Mouse (Mus musculus) forebrain, postnatal 0 days (tissue): ENCODE results near the gene Dlec1. TPM values are rescaled to one million over a fixed set of nuclear protein-coding genes. Genes with fewer than 3 reads are reported as not detected.
A peak's percentile ranks its signal among the peaks of the same experiment; 100 is the strongest.

Experiments used
- ATAC-seq: fragments of 200-750 bp; cut with Nextera tagmentation; 2 replicates; pipeline ENCODE4 v1.8.0; 2017; ENCODE audit warnings: mild to moderate bottlenecking, moderate library complexity
- DNase-seq: peaks from one replicate; pipeline ENCODE4 v3.0.0-alpha.2; 2015
- H3K27ac ChIP-seq: fragments of 300-500 bp; sonication (generic); 2 replicates; pipeline ENCODE4 v1.5.1; 2014; ENCODE audit warnings: low read depth, mild to moderate bottlenecking, antibody characterized with exemption, low read length, moderate library complexity, mixed read lengths
- H3K27me3 ChIP-seq: fragments of 300-500 bp; sonication (generic); 2 replicates; pipeline ENCODE4 v1.6.1; 2014; ENCODE audit warnings: mild to moderate bottlenecking, low read length, mixed read lengths; ENCODE audit not compliant: insufficient read depth
- H3K36me3 ChIP-seq: fragments of 300-500 bp; sonication (generic); 2 replicates; pipeline ENCODE4 v1.6.1; 2014; ENCODE audit warnings: mild to moderate bottlenecking, moderate library complexity; ENCODE audit not compliant: insufficient read depth
- H3K4me1 ChIP-seq: fragments of 300-500 bp; sonication (generic); 2 replicates; pipeline ENCODE4 v1.6.1; 2014; ENCODE audit warnings: antibody characterized with exemption; ENCODE audit not compliant: insufficient read depth
- H3K4me2 ChIP-seq: fragments of 300-500 bp; sonication (generic); 2 replicates; pipeline ENCODE4 v1.6.1; 2014; ENCODE audit warnings: low read depth, mild to moderate bottlenecking, moderate library complexity
- H3K4me3 ChIP-seq: fragments of 300-500 bp; sonication (generic); 2 replicates; pipeline ENCODE4 v1.5.1; 2014; ENCODE audit warnings: low read depth, low read length, mixed read lengths
- H3K9ac ChIP-seq: fragments of 300-500 bp; sonication (generic); 2 replicates; pipeline ENCODE4 v1.6.1; 2014; ENCODE audit warnings: mild to moderate bottlenecking
- H3K9me3 ChIP-seq: fragments of 300-500 bp; sonication (generic); 2 replicates; pipeline ENCODE4 v1.6.1; 2016; ENCODE audit warnings: low read length
- CTCF ChIP-seq: sonication (generic); IDR thresholded peaks from 2 replicates; pipeline ENCODE4 v1.5.1; 2016; ENCODE audit warnings: antibody characterized with exemption, control low read depth, low read depth
- WGBS: fragments of 180-500 bp; shearing (Covaris S2); extraction: QIAGEN DNeasy Blood & Tissue Kit; methylation state at CpG from one replicate; pipeline ENCODE4 v1.1.7; 2014; 5-methylcytosine and 5-hydroxymethylcytosine counted together
- polyA plus RNA-seq: library from polyadenylated mRNA; unstranded; fragments of >200 nt; fragmentation: Nextera tagmentation; extraction: Ambion mirVana; gene quantifications from 2 replicates; pipeline ENCODE4 v1.2.1, GENCODE M21; 2015
- total RNA-seq: library from RNA; depleted of rRNA; stranded (reverse); fragments of >200 nt; gene quantifications from 2 replicates; pipeline ENCODE4 v1.2.3, GENCODE M21; 2014

Gene Dlec1
- total and polyA plus RNA-seq, 2 experiments from 2014 or later = 0.40 to 2.0 TPM

DNA sequence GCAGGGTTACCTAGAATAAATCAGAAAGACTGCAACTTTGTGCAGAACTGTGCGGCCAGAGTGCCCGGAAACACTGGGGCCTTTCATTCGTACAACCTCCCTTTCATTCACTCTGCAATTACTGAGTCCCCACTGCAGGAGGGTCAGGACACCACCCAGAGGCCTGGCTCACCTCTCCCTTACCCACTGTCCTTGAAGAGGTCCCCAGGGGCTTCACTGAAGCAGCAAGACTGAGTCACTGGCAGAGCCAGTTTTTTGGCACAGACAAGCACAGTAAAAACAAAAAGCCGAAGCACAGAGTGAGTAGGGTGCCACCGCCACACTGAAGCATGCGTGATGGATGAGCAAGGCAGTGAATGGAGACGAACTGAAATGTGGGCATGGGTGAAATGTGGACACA, 12.8 kb upstream of the Dlec1 start:
- Histone ChIP-seq H3K27me3 (peaks cover 2% of the 10 kb centered on the region; the same call in 1 of the 2 replicates), H3K9me3 (no peaks in the 10 kb centered on the region), H3K27ac (no peak overlapping the region), H3K9ac (no peak overlapping the region), H3K4me1 (peaks cover 10% of the 10 kb centered on the region), H3K36me3 (no peaks in the 10 kb centered on the region), H3K4me3 (no peak overlapping the region), H3K4me2 (no peak overlapping the region)
- no peak for DNase-seq
- 27% methylated on average over 7 of the region's 7 CpGs for WGBS
- TF ChIP-seq CTCF = no peak
- no peak for ATAC-seq

DNA sequence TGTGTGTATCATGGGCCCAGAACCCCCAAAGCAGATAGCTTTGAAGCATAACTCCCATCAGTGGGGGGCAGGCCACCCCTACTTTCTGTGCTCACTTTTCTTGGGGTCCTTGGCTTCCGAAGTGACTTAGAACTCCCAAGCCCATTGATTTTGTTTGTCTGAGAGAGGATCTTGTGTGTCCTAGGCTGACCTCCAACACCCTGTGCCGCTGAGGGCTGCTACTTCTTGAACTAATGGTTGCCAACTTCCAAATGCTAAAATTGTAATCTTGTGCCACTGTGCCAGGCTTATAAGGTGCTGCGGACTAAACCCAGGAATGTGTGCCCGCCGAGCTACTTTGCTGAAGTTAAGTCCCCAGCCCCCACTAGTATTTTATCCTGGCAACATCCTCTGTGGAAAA, 11.8 kb upstream of the Dlec1 start:
- WGBS = 91% methylated on average over 5 of the region's 5 CpGs
- Histone ChIP-seq H3K9ac (no peak overlapping the region), H3K27ac (no peak overlapping the region), H3K4me2 (no peak overlapping the region), H3K9me3 (no peaks in the 10 kb centered on the region), H3K36me3 (no peaks in the 10 kb centered on the region), H3K4me3 (no peak overlapping the region), H3K4me1 (peaks cover 10% of the 10 kb centered on the region), H3K27me3 (peaks cover 2% of the 10 kb centered on the region; the same call in 1 of the 2 replicates)
- no peak for DNase-seq
- no peak for ATAC-seq
- TF ChIP-seq CTCF = no peak

DNA sequence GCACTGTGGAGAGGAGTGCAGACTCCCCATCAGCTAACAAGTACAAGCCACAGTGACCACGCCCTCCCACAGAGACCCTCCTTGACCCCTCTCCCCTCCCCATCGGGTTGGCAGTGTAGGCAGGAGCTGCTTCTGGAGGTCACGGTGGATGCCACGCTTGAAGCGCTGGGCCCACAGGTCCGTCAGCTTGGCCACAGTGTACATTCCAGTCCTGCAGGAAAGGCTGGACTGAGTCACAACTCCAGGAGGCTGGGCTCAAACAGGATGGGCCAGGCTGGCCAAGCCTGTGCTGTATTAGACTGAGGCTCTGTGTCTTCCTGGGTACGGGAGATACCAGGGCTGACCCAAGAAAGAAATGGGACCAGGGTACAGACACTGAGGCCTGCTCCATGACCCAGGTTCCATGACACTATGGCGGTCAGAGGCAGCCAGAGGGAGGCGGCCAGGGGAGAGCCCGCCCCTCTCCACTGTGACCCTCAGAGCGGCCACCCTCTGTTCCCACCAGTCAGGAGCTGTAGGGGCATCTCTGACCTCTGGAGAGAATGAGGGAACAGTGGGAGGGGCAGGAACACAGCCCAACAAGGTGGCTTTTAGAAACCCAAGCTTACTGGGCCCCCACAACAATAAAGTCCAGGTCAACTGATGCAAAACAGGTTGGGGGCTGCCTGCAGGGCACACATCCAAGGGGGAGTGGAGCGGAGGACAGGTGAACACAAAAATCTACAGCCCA, 10.5 kb upstream of the Dlec1 start:
- Histone ChIP-seq H3K4me2 (peak overlapping the region; percentile 85), H3K9me3 (no peaks in the 10 kb centered on the region), H3K27ac (no peak overlapping the region), H3K4me3 (no peak overlapping the region), H3K9ac (no peak overlapping the region), H3K27me3 (peaks cover 2% of the 10 kb centered on the region; the same call in 1 of the 2 replicates), H3K4me1 (peaks cover 10% of the 10 kb centered on the region), H3K36me3 (no peaks in the 10 kb centered on the region)
- 70% methylated on average over 12 of the region's 12 CpGs for WGBS
- no peak for ATAC-seq
- no peak for DNase-seq
- TF ChIP-seq CTCF = no peak

DNA sequence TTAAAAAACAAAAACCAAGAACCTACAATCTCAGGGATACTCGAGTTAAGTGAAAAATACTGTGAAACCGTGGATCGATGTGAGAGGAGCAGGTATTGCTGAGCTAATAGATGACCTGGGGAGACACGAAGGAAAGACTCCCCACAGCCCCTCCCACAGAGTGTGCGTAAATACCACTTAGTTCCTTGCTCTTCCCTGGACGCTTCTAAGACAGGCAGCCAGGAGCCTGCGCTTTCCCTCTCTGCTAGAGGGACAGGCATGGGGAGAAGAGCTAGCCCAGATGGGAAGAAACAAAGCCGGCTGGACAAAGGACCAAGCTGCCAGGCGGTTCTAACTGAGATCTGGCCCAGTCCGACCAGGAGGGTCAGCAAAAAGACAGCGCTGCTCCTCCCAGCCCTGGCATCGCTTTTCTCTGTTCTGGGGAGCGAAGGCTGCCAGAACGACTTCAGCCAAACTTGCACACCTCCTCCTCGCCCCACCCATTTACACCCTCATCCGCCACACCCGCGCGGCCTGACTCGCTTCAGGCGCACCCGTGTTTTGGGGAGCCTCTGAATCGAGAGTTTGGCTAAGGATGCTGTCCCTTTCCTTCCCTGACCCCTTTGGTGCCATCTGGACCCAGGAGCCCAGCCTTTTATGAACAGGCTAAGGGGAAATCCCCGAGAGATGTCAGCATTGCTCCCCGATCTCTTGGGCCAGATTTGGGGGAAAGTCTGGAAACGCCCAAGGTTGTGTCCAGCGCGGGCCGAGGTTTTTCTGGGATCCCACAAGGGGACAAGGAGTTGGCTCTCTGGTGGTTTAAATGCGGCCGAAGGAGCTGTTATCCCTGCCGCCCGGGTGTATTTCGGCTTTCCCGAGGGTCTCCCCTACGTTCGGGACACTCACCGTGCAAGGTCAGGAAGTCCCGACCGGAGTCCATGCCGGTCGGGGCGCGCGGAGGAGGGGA, 9.5 kb upstream of the Dlec1 start:
- Histone ChIP-seq H3K4me3 (peak overlapping the region; percentile 54), H3K36me3 (no peaks in the 10 kb centered on the region), H3K9ac (peak overlapping the region; percentile 58), H3K4me1 (peaks cover 10% of the 10 kb centered on the region), H3K27me3 (peaks cover 2% of the 10 kb centered on the region; the same call in 1 of the 2 replicates), H3K27ac (no peak overlapping the region), H3K9me3 (no peaks in the 10 kb centered on the region), H3K4me2 (peak overlapping the region; percentile 85)
- 4% methylated on average over 45 of the region's 45 CpGs for WGBS
- DNase-seq (peak; percentile 42), ATAC-seq (no peak)
- no peak for TF ChIP-seq CTCF

DNA sequence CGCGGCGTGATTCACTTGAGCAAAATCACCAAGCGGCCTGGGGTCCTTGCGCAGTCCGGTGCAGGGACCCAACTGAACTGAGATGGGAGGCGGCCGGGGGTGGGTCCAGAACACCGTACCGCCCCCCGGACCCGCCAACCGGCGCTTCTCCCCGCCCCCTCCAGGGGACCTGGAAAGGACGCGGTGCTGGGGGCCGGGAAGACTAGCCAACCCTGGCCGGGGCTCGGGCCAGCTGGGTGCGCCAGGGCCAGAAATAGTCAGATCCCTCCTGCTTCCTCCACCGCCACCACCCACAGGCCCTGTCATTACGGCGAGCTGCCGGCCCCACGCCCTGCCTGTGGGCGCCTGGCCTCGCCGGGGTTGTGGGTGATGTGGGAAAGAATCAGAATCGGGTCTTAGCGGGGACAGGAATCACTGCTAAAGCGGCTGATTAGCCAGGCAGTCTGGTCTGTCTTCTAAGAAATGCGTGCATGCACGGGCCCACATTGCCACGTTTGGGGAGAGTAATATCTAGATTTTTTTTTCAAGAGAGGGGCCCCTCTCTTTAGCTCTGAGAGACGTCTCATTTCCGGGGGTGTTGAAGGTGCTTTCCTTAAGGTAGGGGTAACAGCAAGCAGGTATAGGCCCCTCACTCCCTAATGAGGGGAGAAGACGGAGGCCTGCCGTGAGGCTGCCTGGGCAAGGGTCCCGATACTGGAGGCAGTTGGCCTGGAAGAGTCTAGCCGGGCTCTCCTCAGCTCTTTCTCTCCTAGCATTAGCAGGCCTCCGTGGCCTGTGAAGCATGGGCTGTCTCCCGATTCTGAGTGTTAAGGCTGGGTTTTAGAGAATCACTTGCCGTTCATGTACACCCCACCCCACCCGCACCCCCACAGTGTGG, 8.6 kb upstream of the Dlec1 start, which contains the start of gene Plcd1:
Gene Plcd1, minus strand, starts transcription at position 84 of the 877 bp plus-strand sequence.
- TF ChIP-seq CTCF = peak; percentile 2; the same call in 1 of the 2 replicates
- H3K27ac ChIP-seq = peak within 1 kb of the TSS; percentile 57; the same call in 1 of the 2 replicates
- WGBS = 8% methylated on average over 45 of the region's 45 CpGs

DNA sequence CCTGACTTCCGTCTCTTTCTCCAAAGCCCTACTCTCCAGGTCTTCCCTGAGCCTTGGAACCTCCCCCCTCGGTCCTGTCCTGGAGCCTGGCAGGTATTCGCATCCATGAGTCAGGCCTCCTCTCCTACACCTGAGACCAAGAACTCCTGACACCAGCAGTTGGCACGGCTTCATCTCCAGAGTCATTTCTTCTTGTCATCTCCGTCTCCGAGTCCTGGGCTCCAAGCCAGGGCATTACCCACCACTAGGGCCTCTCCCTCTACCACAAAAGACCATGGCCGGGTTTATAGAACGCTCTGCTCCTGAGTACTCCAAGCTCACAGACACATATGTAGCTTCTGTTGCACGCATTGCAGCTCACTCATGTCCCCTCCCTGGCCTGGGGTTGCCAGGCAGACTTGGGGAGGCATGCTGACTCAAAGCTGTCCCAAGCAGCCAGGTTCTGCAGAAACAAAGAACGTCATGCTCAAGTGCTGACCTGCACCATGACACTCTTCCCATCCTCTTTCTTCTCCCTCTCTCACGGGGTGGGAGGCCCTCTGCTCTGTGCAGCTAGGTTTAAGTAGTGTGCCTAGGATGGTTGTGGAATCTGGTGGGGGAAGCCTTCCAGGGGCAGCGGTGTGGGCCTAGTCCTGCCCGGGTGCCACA, 7.7 kb upstream of the Dlec1 start:
- H3K27ac ChIP-seq = no peak overlapping the region
- peaks cover 4% of the 10 kb centered on the region for H3K4me1 ChIP-seq
- DNase-seq = no peak
- no peak overlapping the region for H3K4me3 ChIP-seq
- peaks cover 2% of the 10 kb centered on the region; the same call in 1 of the 2 replicates for H3K27me3 ChIP-seq
- ATAC-seq = no peak
- H3K4me2 ChIP-seq = no peak overlapping the region
- no peak for TF ChIP-seq CTCF
- H3K9me3 ChIP-seq = no peaks in the 10 kb centered on the region
- 62% methylated on average over 13 of the region's 13 CpGs for WGBS
- no peaks in the 10 kb centered on the region for H3K36me3 ChIP-seq
- no peak overlapping the region for H3K9ac ChIP-seq

More for the DNA sequence above, 8.6 kb upstream of the Dlec1 start, which contains the start of gene Plcd1:
- Histone ChIP-seq H3K4me3 (peak within 1 kb of the TSS; percentile 54), H3K36me3 (no peaks in the 10 kb centered on the region), H3K4me1 (peaks cover 4% of the 10 kb centered on the region), H3K9ac (peak within 1 kb of the TSS; percentile 58), H3K9me3 (no peaks in the 10 kb centered on the region), H3K27me3 (peaks cover 2% of the 10 kb centered on the region; the same call in 1 of the 2 replicates), H3K4me2 (peak within 1 kb of the TSS; percentile 85)
- DNase-seq (peak; percentile 78), ATAC-seq (peak; percentile 87)
